Mouse (Mus musculus) midbrain, embryonic 10.5 days (tissue): Measurements from ENCODE around the gene Hes1. TPM values are rescaled to one million over a fixed set of nuclear protein-coding genes. Genes with fewer than 3 reads are reported as not detected.

Experiments used
- DNase-seq: peaks from one replicate; pipeline ENCODE4 v3.0.0-alpha.2; 2017; ENCODE audit warnings: low spot score
- H3K27ac ChIP-seq: fragments of 300-500 bp; sonication (generic); replicated peaks from 2 replicates; pipeline ENCODE4 v1.5.1; 2016; ENCODE audit warnings: mild to moderate bottlenecking
- H3K27me3 ChIP-seq: fragments of 300-500 bp; sonication (generic); 2 replicates; pipeline ENCODE4 v1.6.1; 2016; ENCODE audit warnings: low read depth, mild to moderate bottlenecking; ENCODE audit not compliant: poor library complexity, severe bottlenecking
- H3K36me3 ChIP-seq: fragments of 300-500 bp; sonication (generic); 2 replicates; pipeline ENCODE4 v1.6.1; 2016; ENCODE audit warnings: mild to moderate bottlenecking, moderate library complexity
- H3K4me1 ChIP-seq: fragments of 300-500 bp; sonication (generic); 2 replicates; pipeline ENCODE4 v1.6.1; 2016
- H3K4me3 ChIP-seq: fragments of 300-500 bp; sonication (generic); 2 replicates; pipeline ENCODE4 v1.5.1; 2016; ENCODE audit warnings: mild to moderate bottlenecking, moderate library complexity
- H3K9me3 ChIP-seq: fragments of 300-500 bp; sonication (generic); replicated peaks from 2 replicates; pipeline ENCODE4 v1.6.1; 2016; ENCODE audit warnings: mild to moderate bottlenecking
- WGBS: fragments of 180-500 bp; shearing (Covaris S2); methylation state at CpG from one replicate; pipeline ENCODE4 v1.1.7; 2016; 5-methylcytosine and 5-hydroxymethylcytosine counted together
- polyA plus RNA-seq: library from polyadenylated mRNA; unstranded; fragments of >200 nt; fragmentation: Nextera tagmentation; extraction: Ambion mirVana; gene quantifications from 2 replicates; pipeline ENCODE4 v1.2.1, GENCODE M21; 2016

Gene Hes1
- polyA plus RNA-seq, 1 experiment from 2014 or later: 42.5 TPM

- Histone ChIP-seq H3K27ac (peak overlapping the region; percentile 89), H3K9me3 (no peaks in the 10 kb centered on the region), H3K4me1 (peaks cover 88% of the 10 kb centered on the region), H3K27me3 (peaks cover 54% of the 10 kb centered on the region), H3K36me3 (peaks cover 4% of the 10 kb centered on the region; the same call in 1 of the 2 replicates), H3K4me3 (peak overlapping the region; percentile 67)
- peak; percentile 83 for DNase-seq
- WGBS: 0% methylated on average over 46 of the region's 46 CpGs
Observed at GRCm38 (mm10) chr16:30066852-30067301, 2.7 kb downstream of the Hes1 start.

GRCm38 (mm10) chr16:30068041-30069020, 4.1 kb downstream of the Hes1 start:
- Histone ChIP-seq H3K27ac (peak overlapping the region; percentile 78), H3K4me1 (peaks cover 74% of the 10 kb centered on the region), H3K27me3 (peaks cover 56% of the 10 kb centered on the region), H3K4me3 (peak overlapping the region; percentile 67), H3K36me3 (peaks cover 4% of the 10 kb centered on the region; the same call in 1 of the 2 replicates), H3K9me3 (no peaks in the 10 kb centered on the region)
- peak; percentile 77 for DNase-seq
- WGBS: 1% methylated on average over 36 of the region's 36 CpGs

GRCm38 (mm10) chr16:30069580-30069949, 5.4 kb downstream of the Hes1 start:
- Histone ChIP-seq H3K4me1 (peaks cover 62% of the 10 kb centered on the region), H3K9me3 (no peaks in the 10 kb centered on the region), H3K27ac (peak overlapping the region; percentile 89), H3K36me3 (peaks cover 4% of the 10 kb centered on the region; the same call in 1 of the 2 replicates), H3K4me3 (peak overlapping the region; percentile 61), H3K27me3 (peaks cover 68% of the 10 kb centered on the region)
- WGBS: 5% methylated on average over 4 of the region's 4 CpGs
- peak; percentile 51 for DNase-seq

GRCm38 (mm10) chr16:30069950-30070770, 6.0 kb downstream of the Hes1 start:
- Histone ChIP-seq H3K4me1 (peaks cover 56% of the 10 kb centered on the region), H3K27me3 (peaks cover 73% of the 10 kb centered on the region), H3K4me3 (peak overlapping the region; percentile 61), H3K9me3 (no peaks in the 10 kb centered on the region), H3K27ac (peak overlapping the region; percentile 89), H3K36me3 (peaks cover 4% of the 10 kb centered on the region; the same call in 1 of the 2 replicates)
- WGBS: under 1% methylated on average over 81 of the region's 82 CpGs
- peak; percentile 76 for DNase-seq

GRCm38 (mm10) chr16:30070771-30071191, 6.6 kb downstream of the Hes1 start:
- peaks cover 52% of the 10 kb centered on the region for H3K4me1 ChIP-seq
- peak overlapping the region; percentile 61 for H3K4me3 ChIP-seq
- H3K27ac ChIP-seq: peak overlapping the region; percentile 89
- H3K9me3 ChIP-seq: no peaks in the 10 kb centered on the region
- peaks cover 4% of the 10 kb centered on the region; the same call in 1 of the 2 replicates for H3K36me3 ChIP-seq
- no peak for DNase-seq
- H3K27me3 ChIP-seq: peaks cover 74% of the 10 kb centered on the region
- WGBS: 2% methylated on average over 12 of the region's 12 CpGs

GRCm38 (mm10) chr16:30073317-30073716, 9.1 kb downstream of the Hes1 start:
- WGBS: 96% methylated on average over 1 of the region's 1 CpGs
- no peak overlapping the region for H3K27ac ChIP-seq
- no peaks in the 10 kb centered on the region for H3K9me3 ChIP-seq
- H3K27me3 ChIP-seq: peaks cover 89% of the 10 kb centered on the region
- peaks cover 28% of the 10 kb centered on the region for H3K4me1 ChIP-seq
- no peak for DNase-seq
- no peak overlapping the region for H3K4me3 ChIP-seq
- no peaks in the 10 kb centered on the region for H3K36me3 ChIP-seq

GRCm38 (mm10) chr16:30081498-30081897, 17.3 kb downstream of the Hes1 start:
- H3K4me1 ChIP-seq: peaks cover 3% of the 10 kb centered on the region
- peaks cover 75% of the 10 kb centered on the region for H3K27me3 ChIP-seq
- H3K27ac ChIP-seq: no peak overlapping the region
- DNase-seq: no peak
- H3K36me3 ChIP-seq: no peaks in the 10 kb centered on the region
- no peak overlapping the region for H3K4me3 ChIP-seq
- 68% methylated on average over 4 of the region's 4 CpGs for WGBS
- no peaks in the 10 kb centered on the region for H3K9me3 ChIP-seq

- H3K4me3 ChIP-seq: no peak overlapping the region
- no peaks in the 10 kb centered on the region for H3K9me3 ChIP-seq
- peaks cover 74% of the 10 kb centered on the region for H3K27me3 ChIP-seq
- H3K4me1 ChIP-seq: peaks cover 6% of the 10 kb centered on the region
- no peak overlapping the region for H3K27ac ChIP-seq
- WGBS: 85% methylated on average over 4 of the region's 4 CpGs
- DNase-seq: no peak
- H3K36me3 ChIP-seq: no peaks in the 10 kb centered on the region
Observed at GRCm38 (mm10) chr16:30081980-30082379, 17.8 kb downstream of the Hes1 start.

- WGBS: 92% methylated on average over 8 of the region's 8 CpGs
- Histone ChIP-seq H3K36me3 (no peaks in the 10 kb centered on the region), H3K27me3 (peaks cover 74% of the 10 kb centered on the region), H3K4me3 (no peak overlapping the region), H3K9me3 (no peaks in the 10 kb centered on the region), H3K27ac (no peak overlapping the region), H3K4me1 (peaks cover 6% of the 10 kb centered on the region)
- DNase-seq: no peak
Observed at GRCm38 (mm10) chr16:30082965-30083364, 18.8 kb downstream of the Hes1 start.

GRCm38 (mm10) chr16:30083536-30083935, 19.4 kb downstream of the Hes1 start:
- 69% methylated on average over 3 of the region's 3 CpGs for WGBS

GRCm38 (mm10) chr16:30088646-30089045, 24.5 kb downstream of the Hes1 start:
- Histone ChIP-seq H3K27me3 (peaks cover 68% of the 10 kb centered on the region), H3K4me3 (no peak overlapping the region), H3K4me1 (peaks cover 6% of the 10 kb centered on the region), H3K36me3 (no peaks in the 10 kb centered on the region), H3K27ac (no peak overlapping the region), H3K9me3 (no peaks in the 10 kb centered on the region)
- 90% methylated on average over 5 of the region's 5 CpGs for WGBS
- DNase-seq: no peak

More at GRCm38 (mm10) chr16:30083536-30083935, 19.4 kb downstream of the Hes1 start:
- Histone ChIP-seq H3K4me1 (peaks cover 6% of the 10 kb centered on the region), H3K27ac (no peak overlapping the region), H3K36me3 (no peaks in the 10 kb centered on the region), H3K27me3 (peaks cover 75% of the 10 kb centered on the region), H3K9me3 (no peaks in the 10 kb centered on the region), H3K4me3 (no peak overlapping the region)
- no peak for DNase-seq

GRCm38 (mm10) chr16:30090200-30090865, 26.1 kb downstream of the Hes1 start:
- no peak for DNase-seq
- Histone ChIP-seq H3K4me3 (no peak overlapping the region), H3K36me3 (no peaks in the 10 kb centered on the region), H3K9me3 (no peaks in the 10 kb centered on the region), H3K4me1 (peaks cover 6% of the 10 kb centered on the region), H3K27ac (no peak overlapping the region), H3K27me3 (peaks cover 79% of the 10 kb centered on the region)
- 85% methylated on average over 9 of the region's 9 CpGs for WGBS
